Mouse (Mus musculus) E14TG2a.4 (cell line): ENCODE measurements at regions not wholly inside any gene's neighbourhood (a gene's known extent, or its start where the extent isn't known, plus 50 kb on each side); places are given as distances from the start of the nearest gene placed in this dataset.

ENCODE experiments used
- CTCF ChIP-seq: conservative IDR thresholded peaks from 2 replicates; pipeline ENCODE4 v1.5.1; 2014; ENCODE audit warnings: low read length
- POU5F1 ChIP-seq: IDR thresholded peaks from 2 replicates; pipeline ENCODE4 v1.6.1; 2014; ENCODE audit warnings: low read length, borderline replicate concordance

GRCm38 (mm10) chr13:99107983-99108382 lies 76.6 kb upstream of the Zfp366 start:
- TF ChIP-seq CTCF (no peak), POU5F1 (no peak)
